Comparison of ENCODE assay signal across 8 mouse cellular contexts in genomic region chr2:38621610-38622021, GRCm38 (mm10). TPM values are rescaled to one million over a fixed set of nuclear protein-coding genes. Genes with fewer than 3 reads are reported as not detected.
DNase-seq lines count a peak whose midpoint lies in the region; ATAC-seq lines count a peak whose summit lies in the region.

No protein-coding gene starts in this region.

- WGBS in hindbrain, embryonic 16.5 days = 40% methylated on average over 6 of the region's 6 CpGs

- H3K9me3 ChIP-seq in megakaryocyte, embryonic 14.5 days = no peaks in the 10 kb centered on the region
- H3K9me3 ChIP-seq in hindbrain, embryonic 16.5 days (ENCODE audit: control insufficient read depth, low read length) = no peaks in the 10 kb centered on the region

- peaks cover 46% of the 10 kb centered on the region for H3K4me1 ChIP-seq in megakaryocyte, embryonic 14.5 days
- H3K4me1 ChIP-seq in hindbrain, embryonic 16.5 days (ENCODE audit: control insufficient read depth, insufficient read depth, low read depth, low read length) = peaks cover 11% of the 10 kb centered on the region

- peak overlapping the region; percentile 7; the same call in 1 of the 2 replicates for H3K4me2 ChIP-seq in hindbrain, embryonic 16.5 days (ENCODE audit: low read length)

- DNase-seq in cerebellum, adult 9-11 months = peak; percentile 68
- DNase-seq in right cerebral cortex, postnatal 4 days = peak; percentile 38
- no peak for DNase-seq in B cell, adult 2 months

- peak overlapping the region; percentile 69 for H3K4me3 ChIP-seq in megakaryocyte, embryonic 14.5 days (replicated peaks)
- no peak overlapping the region for H3K4me3 ChIP-seq in hindbrain, embryonic 16.5 days (ENCODE audit: low read length)

- no peak for ATAC-seq in megakaryocyte, adult 5-6 weeks (ENCODE audit: poor library complexity, severe bottlenecking)
- ATAC-seq in hindbrain, embryonic 16.5 days = peak; percentile 94
- ATAC-seq in megakaryocyte progenitor cell, adult 5-6 weeks (replicated peaks; ENCODE audit: poor library complexity) = 0 out of 2 replicates have a peak, but pooled peaks have one; percentile 20
- ATAC-seq in erythroblast, adult 5-6 weeks (replicated peaks; ENCODE audit: low FRiP score, poor library complexity, severe bottlenecking) = no peak

- no peaks in the 10 kb centered on the region for H3K27me3 ChIP-seq in megakaryocyte, embryonic 14.5 days (replicated peaks)
- no peaks in the 10 kb centered on the region for H3K27me3 ChIP-seq in hindbrain, embryonic 16.5 days (replicated peaks; ENCODE audit: control insufficient read depth, insufficient read depth, low read length)

- peaks cover 82% of the 10 kb centered on the region for H3K36me3 ChIP-seq in megakaryocyte, embryonic 14.5 days (replicated peaks; ENCODE audit: low read length)
- H3K36me3 ChIP-seq in hindbrain, embryonic 16.5 days (ENCODE audit: control insufficient read depth, insufficient read depth, low read length) = no peaks in the 10 kb centered on the region

- H3K27ac ChIP-seq in hindbrain, embryonic 16.5 days (ENCODE audit: low read depth, low read length) = peak overlapping the region; percentile 14

- H3K9ac ChIP-seq in hindbrain, embryonic 16.5 days (ENCODE audit: low read depth, low read length) = no peak overlapping the region

RNA-seq across cellular contexts. Expression of gene Psmb7, which starts 22.3 kb away (rescaled TPM):
- 12.4 TPM in 1 of 2 replicates, not detected in the other for polyA plus RNA-seq in megakaryocyte, embryonic 14.5 days (2012; ENCODE audit: insufficient read depth, low replicate concordance)
- 193 and 197 TPM in 2 replicates for total RNA-seq in megakaryocyte, adult 5-6 weeks (2015)
- 237 and 268 TPM in 2 replicates for total RNA-seq in megakaryocyte, adult 5-6 weeks (2017)
- 273 and 299 TPM in 2 replicates for polyA plus RNA-seq in hindbrain, embryonic 16.5 days (2015; fragmentation: Nextera tagmentation; extraction: Ambion mirVana)
- 251 and 258 TPM in 2 replicates for total RNA-seq in megakaryocyte progenitor cell, adult 5-6 weeks (2015)
- total RNA-seq in megakaryocyte progenitor cell, adult 5-6 weeks (2017) = 275 and 310 TPM in 2 replicates
- 55.8 and 124 TPM in 2 replicates for total RNA-seq in erythroblast, adult 5-6 weeks (2015; ENCODE audit: low replicate concordance)
- total RNA-seq in erythroblast, adult 5-6 weeks (2017; ENCODE audit: low replicate concordance) = 83.9 and 94.1 TPM in 2 replicates

Comparison
In these comparisons a context has a peak if more than half of its experiments do, and no peak if none do; other contexts are left out.
1. ATAC-seq: peak in hindbrain, embryonic 16.5 days (single experiment) and megakaryocyte progenitor cell, adult 5-6 weeks (single experiment); none in megakaryocyte, adult 5-6 weeks (single experiment) and erythroblast, adult 5-6 weeks (single experiment).
2. DNase-seq: peak in cerebellum, adult 9-11 months (single experiment) and right cerebral cortex, postnatal 4 days (single experiment); none in B cell, adult 2 months (0 of 2).